Mouse (Mus musculus) retina, adult 2 months (tissue): ENCODE measurements around the gene Pepd.

Experiments
- DNase-seq: peaks from one replicate; pipeline ENCODE4 v3.0.0-alpha.2; 2012; ENCODE audit warnings: low read depth, low spot score

The Pepd gene

DNA sequence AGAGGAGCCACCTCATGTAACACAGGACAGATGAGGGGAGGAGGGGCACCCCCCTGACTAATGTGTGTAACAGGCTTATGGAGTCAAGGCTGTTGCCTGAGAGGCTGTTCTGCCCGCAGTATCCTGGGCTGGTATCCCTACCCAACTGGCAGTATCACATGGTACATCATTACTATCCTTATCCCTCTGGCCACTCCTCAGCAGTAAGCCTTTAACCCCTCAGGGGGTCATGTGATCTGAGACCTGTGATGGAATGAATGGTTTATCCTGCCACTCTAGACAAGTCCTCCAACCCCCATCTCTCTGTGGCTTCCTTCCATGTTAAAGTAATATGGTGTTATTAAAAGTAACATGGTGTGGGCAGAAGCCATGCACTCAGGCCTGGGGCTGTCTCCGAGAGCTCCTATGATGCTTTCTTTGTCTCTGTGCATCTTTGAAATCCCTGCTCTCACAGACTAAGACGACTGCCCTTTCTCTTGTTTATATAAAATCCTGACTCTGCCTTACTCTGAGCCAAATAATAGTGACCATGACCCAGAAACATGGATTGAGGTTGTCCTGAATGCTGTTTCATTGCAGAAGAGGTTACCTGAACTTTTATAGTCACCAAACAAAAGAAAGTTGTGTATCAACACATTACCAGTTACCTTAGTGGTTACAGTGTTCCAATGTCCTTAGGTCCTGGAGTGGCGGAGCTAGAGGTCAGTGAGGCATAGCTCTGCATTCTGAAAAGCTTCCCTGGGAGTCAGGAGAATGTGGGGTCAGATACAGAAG is 71.7 kb downstream of the Pepd start:
- no peak for DNase-seq

DNA sequence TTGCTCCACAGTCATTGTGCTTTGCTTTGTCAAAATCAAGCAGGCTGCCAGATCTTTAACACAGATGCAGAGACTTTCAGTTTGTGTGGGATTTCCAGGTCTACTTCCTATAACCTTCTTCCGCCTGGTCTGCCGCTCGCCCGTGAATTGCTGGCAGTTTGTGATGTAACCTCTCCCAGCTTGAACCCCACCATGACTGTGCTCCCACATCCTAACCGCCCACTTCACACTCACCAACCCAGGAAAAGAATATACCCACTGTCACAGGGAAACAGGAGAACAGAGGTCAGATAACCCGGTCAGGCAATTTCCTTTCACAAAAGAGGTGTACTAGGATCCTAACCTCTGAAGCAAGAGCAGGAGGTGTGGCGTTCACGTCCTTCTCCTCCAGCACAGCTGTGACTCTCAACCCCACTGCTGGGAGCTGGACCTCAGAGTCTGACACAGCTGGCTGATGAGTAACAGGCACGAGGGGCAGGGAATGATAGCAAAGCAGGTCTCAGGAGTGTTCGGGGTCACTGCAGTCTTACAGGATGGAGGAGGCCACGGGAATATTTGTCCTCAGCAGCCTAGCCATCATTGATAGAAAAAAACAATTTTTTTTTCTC is 72.5 kb downstream of the Pepd start:
- DNase-seq = no peak

DNA sequence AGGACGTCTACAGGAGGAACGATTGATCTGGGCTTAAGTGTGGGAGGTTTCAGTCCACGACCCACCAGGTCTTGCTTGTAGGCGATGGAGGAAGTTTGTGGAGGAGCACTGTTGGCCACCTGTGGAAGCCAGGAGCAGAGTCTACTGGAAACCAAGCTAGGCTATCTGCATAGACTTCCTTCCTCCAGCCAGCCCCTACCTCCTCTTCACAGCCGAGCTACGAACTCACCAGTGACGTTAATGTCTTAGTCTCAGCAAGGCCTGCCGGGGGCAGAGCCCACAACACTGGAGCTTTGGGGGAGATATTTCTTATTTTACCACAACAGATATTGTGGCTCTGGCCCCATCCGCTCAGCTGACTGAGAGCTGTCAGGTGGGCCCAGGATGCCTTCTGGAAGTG is 73.0 kb downstream of the Pepd start:
- DNase-seq = no peak

DNA sequence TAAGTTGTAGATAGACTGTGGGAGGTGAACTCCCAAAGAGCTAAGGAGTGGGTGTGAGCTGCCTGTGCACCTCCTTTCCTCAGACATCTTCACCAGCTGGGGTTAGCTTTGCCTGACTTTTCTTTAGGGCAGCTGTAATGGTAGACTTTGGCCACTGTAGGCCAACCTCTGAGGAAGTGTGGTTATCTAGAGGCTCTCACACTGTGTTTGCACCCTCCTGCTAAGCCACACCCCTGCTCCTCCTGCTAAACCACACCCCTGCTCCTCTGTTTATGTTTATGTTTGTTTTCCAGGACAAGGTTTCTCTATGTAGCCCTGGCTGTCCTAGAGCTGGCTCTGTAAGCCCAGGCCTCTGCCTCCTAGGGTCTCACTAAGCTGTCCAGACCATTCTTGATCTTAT is 73.5 kb downstream of the Pepd start:
- no peak for DNase-seq

DNA sequence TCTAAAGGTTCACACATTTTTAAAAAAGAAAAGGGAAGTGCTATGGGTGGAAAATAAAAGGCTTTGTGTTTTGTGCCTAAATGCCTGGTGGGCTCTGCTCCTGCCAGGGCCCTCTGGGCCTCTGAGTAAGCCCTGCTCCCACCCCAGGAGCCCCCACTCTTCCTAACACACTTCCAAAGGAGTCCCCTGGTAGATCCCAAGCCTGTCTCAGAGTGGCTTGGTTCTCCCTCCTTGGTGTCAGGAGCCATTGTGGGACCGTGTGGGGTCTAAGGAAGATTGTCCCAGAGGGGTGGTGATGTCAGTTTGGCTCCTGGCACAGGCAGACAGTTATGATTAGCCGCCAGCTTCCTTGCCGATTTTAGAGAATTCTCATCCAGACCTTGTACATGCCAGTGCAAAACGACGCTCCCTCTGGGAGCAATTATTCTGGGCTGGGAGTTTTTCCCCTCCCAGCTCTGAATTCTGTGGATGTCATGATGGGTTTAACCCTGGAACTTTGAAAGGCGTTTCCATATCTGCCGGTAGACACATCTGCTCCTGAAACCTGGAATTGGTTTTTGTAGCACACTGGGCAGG is 74.5 kb downstream of the Pepd start:
- no peak for DNase-seq

DNA sequence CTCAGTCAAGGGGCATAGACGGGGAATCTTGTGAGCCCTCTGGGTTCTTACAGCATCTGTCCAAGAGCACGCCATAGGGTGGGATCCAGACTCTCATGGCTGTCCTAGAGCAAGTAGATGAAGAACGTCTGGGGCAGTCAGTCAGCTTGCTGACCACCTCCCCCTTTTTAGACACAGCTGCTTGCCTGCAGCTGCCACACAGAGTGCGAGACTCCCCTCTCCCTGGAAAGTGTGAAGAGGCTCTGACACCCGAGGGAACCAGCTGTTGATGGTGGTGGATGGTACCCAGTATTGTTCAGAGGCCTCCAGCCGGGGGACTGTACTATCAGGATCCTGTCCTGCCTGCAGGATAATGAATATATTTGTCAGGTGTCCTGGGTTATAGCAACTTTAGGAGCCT is 75.1 kb downstream of the Pepd start:
- DNase-seq = no peak

DNA sequence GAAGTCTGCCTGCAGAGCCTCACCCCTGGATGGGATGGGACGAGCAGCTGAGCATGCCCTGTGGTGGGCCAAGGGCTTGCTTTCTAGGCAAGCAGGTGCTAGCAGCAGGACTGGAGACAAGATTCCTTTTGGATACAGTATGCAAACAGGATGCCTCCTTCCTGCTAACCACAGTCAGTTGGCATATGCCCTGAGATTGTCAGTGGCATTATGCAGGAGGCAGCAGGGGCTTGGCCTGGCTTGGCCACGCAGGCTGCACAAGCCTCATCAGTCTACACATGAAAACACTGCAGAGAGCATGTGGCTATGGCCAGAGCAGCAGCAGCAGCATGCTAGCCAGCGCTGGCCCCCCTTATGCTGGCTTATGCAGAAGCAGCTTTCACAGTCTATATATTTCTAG is 76.3 kb downstream of the Pepd start:
- DNase-seq = no peak

DNA sequence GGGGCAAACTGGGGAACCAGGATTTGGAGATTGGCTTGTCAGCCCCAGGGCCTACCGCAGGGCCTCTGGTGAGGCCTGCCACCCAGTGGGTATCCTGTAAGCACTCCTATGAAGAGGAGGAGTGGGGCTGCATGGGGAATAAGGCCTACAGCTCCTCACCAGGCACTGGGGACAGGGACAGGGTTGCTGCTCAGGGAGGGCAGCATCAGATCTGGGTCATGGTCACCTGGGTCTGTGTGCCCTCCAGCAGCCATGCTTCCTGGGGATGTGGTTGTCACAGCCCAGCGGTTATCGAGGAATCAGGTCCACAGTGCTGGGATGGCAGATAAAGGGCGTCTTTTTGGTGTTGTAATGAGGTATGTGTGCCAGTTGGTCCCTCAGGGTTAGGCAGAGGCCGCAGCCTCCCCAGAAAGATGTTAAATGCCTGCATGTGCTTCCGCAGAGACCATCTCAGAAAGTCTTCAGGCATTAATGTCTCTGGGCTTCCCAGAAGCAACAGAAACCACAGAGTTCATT is 79.6 kb downstream of the Pepd start:
- DNase-seq = no peak

DNA sequence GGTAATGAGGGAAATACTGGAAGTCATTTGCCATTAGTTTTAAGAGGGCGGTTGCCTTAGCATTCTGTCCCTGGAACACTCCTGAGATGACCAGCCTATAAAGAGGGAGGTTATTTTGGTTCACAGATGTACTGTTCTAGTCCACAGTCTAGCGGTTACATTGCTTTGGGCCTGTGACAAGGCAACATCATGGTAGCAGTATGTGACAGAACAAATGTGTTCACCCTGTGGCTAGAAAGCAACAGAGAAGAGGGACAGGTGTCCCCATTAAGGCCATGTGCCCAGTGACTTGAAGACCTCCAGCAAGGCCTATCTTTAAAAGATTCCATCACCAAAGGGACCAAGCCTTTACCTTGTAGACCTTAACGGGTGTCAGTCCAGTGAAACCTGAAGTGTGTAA is 80.6 kb downstream of the Pepd start:
- no peak for DNase-seq

DNA sequence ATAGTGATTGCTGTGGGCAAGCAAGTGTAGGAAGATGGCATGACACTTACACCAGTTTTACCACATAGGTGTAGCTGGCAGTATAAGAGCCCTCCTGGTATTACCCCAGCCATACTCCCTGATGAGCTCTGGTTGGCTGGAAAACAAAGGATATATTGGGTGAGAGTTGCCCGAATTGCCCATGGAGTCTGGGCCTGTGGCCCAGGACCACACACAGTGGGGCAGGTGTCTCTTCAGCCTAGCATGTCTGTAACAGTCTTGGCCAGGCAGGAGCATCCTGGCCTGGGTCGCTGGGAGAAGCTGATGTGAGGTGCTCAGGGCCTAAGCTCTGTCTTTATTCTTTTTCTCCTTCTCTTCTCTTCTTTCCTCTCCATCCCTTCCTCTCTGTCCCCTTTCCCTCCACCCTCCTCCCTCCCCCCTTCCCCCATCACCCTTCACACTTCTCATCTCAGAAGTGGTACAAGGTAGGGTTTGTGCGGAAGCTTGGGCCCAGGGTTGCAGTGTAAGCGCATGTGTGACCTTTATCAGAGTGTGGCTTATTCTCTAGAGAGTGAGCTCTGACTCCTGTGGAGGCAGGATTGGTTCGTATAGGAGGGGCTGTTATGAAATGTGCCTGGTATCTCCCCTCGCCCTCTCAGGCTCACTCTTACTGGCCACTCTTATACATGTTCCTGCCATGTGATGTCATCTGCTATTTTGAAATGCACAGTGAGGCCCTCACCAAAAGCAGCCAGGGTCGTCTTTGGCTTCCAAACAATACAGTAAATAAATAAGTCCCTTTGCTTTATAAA is 83.9 kb downstream of the Pepd start:
- no peak for DNase-seq

DNA sequence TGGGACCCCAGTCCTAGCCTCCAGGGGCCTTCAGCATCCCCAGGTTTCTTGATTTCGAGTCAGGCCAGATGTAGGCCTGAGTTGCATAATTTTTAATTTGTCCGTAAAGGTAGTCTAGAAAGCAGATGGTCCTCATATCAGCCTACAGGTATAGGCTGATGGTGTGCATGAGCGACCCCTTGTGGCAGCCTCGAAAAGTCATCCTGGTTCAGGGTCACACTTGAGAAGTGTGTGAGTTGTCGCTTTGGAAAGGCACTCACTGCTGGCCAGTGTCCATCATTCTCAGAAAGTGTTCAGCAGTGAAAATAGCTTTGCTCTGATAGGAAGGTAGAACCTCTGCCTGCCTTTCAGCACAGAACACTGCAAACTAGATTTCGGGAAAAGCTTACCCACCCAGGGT is 88.7 kb downstream of the Pepd start:
- DNase-seq = peak; percentile 8

DNA sequence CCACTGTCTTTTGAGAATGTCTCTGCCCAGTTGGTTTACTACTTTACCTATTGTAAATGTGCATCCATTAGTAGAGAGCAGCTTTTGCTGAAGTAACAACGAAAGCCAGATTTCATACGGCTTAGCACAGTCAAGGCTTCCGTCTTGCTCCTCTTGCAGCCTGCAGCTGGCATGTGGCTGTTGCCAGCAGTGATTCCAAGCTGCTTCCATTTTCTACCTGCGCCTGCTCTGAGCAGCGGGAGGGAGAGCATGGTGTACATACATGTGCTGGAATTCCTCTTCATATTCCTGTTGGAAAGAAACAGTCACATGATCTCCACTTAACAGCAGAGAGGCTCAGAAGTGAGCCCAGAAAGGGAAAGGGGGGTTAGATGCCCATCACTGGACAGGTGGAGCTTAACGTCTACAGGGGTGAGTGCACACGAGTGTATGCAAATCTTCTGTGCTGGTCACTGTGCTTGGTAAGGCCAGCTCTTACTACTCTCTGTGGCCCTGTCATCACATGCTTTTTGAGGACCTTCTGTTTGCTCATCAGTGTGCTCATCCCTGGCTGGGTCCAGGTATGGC is 91.1 kb downstream of the Pepd start:
- DNase-seq = no peak

DNA sequence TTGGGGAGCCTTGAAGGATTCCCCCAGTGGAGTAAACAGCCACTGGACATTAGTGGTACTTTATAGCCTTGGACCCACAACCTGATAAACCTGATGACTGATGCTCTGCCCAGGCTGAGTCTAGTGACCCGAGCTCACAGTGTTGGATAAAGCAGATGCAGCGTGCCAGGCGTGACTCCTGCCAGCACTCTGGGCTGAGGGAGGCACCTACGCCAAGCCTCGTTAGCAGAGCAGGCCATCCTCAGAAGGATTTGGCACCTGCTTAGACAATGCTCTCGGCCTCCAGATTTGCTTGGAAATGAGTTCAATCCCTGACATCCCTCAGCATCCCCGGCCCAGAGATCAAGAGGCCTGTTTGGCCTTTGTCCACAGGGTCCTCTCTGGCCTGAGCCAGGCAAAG is 94.5 kb downstream of the Pepd start:
- DNase-seq = no peak

DNA sequence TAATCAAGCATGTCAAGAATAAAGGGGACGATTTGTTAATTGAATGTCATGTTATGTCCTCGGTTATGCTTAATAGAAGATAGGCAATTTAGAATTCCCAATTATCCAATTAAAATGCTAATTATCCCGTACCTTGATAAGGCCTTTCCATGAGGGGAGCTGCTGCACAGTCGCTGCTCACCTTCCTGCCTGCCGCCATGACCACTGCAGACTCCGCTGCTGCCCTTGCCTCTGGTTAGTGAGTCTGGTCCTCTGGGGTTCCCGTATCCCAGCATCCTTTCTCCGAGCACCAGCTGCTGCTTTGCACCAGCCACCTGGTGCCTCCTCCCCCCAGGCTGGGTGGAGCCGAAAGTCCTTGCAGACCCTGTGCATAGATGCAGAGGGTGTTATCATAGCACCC is 101.0 kb downstream of the Pepd start:
- DNase-seq = no peak

DNA sequence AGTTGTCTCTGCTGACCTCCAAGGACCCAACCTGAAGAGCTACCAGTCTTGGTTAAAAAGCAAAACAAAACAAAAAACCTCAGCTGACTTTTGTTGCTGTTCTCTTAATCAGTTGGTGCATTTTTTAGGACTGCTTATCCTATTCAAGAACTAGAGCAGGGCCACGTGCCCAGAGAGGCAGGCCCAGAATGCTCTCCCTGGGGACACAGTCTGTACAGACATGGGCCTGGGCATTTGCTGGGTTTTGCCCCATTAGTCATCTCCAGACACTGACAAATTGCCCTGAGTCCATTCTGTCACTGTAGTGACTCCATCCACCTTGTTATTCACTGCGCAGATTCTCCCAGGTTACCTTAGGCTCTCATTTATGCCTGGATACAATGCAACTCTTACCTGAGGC is 103.1 kb downstream of the Pepd start:
- DNase-seq = no peak

DNA sequence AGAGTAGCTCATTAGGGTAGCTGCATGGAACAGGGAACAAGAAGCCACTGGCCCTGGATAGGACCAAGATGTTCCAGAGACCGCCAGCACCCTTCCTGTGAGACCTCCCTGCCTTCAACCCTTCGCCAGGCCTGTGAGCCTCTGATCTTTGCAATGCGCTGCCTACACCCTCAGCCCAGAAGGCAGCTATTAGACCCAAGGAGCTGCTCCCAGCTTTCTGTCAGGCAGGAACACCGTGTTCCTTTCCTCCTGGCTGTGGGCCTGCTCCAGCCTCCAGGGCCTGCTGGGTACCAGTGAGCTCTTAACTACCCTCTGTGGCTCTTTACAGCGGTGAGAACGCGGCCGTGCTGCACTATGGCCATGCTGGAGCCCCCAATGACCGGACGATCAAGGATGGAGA is 109.2 kb downstream of the Pepd start:
- no peak for DNase-seq

DNA sequence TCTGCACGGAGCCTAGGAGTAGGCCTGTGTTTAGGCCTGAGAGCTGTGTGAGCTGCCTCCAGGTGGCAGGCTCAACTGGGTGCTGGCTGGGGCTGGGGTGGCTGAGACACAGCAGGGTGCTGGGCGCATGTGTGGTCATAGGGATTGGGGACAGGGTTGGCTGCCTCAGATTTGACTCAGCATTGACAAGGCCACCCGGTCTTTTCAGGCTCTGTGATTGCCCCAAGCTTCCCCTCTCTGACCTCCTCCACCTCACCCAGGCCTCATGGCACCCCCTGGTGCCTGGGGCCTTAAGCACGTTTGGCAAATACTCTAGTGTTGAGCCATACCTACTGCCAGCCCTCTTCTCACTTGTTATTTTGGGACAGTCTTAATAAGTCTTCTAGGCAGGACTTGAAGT is 111.1 kb downstream of the Pepd start:
- no peak for DNase-seq

DNA sequence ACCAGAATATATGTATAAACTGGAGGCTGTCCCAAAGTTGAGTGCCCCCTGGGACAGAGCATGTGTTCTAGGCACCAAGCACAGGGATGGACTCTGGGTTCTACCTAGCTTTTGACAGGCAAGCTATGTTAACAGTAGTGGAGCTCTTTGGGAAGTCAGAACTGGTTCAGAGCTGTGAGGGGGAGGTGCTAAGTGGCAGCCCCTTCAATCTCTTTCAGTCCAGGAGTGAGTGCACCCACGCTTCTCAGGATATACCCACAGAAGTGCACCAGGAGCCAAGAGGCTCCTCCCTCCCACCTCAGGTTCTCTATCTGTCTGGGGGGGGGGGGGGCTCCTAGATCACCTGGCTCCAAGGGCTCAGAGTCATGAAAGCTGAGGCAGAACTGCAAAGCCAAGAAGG is 112.2 kb downstream of the Pepd start:
- no peak for DNase-seq

DNA sequence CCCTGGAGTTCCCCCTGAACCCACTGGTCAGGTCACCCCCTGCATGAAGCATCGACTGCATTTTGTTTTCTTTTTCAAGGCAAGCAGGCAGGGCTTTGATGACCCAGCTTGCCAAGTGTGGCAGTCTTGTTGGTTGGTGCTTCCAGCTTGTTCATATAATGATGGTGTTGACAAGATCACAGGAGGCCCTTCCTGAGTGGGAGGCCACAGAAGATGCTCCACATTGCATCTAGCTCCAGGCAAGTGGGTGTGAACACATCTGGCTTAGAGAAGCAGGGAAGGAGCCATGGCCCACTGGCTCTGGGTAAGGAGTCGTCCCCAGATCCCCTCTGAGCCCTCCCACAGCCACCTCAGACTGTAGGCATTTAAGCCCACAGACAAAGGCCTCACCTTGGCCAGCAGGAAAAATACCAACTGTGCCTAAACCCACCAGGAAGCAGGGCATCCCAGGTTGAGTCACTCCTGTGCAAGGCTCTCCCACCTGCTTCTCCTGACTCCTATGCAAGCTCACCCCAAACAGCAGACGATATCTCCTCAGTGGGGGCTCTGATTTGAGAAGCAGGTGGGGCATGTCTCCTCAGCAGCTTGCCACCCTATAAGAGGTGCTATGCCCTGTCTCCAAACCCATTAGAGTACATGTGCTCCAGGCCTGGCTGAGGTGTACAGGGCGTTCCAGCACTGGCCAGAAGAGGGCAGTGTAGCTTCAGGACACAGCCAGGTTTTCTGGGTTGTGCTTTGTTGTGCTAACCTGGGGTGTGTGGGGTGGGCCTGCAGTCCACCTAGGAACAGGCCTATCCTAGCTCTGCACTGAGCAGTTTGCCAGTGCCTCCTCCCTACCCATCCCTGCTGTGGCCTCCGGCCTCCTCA is 113.5 kb downstream of the Pepd start:
- peak; percentile 26 for DNase-seq

DNA sequence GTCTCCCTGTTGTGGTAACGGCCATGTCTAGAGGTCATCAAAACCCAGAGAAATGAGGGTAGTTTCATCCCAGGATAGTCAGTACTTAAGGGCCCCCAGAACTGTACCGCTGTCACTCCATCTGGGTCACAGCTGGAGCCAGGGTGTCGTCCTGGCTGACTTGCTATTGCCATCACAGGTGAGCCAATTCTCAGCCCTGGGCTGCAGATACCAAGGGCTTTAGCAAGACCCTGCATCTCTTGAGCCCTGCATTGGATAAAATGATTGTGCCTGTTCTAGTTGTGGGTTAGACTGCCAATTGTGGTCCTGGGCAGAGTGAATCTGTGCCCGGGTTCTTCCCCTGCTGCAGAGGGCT is 114.1 kb downstream of the Pepd start:
- DNase-seq = no peak

DNA sequence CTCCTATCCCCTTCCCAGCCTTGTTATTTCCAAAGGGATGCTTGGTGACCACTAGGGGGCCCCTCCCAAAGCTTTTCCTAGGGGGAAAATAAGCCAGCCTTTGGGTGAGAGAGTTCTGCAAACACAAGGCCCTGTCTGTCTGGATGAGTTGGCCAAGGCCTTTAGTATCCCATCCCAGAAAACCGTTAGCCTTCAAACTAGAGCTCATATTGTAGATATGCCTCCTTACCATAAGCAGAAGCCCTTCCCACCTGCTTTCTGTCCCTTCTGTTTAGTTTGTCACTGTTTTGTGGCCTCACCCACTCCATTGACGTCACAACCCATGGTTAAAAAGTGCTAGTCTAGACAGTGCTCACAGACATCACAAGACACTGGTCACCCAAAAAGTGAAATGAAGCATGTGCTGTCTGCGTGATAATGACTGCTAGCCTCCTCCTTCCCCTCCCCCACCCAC is 114.7 kb downstream of the Pepd start:
- no peak for DNase-seq
